Mouse (Mus musculus): ENCODE results near the gene Bmpr2. TPM values are rescaled to one million over a fixed set of nuclear protein-coding genes. Genes with fewer than 3 reads are reported as not detected.

The Bmpr2 gene
- polyA plus RNA-seq, 1 experiment = 0.28 TPM

GRCm38 (mm10) chr1:59918075-59918474 lies 154.9 kb downstream of the Bmpr2 start:
- TF ChIP-seq GATA1 (IDR thresholded peaks at IDR 0.05; ENCODE audit: borderline replicate concordance, low read length) = no peak
- no peak for TF ChIP-seq FLI1 (IDR thresholded peaks at IDR 0.05; ENCODE audit: low read length)
- Histone ChIP-seq H3K27me3 (replicated peaks) (no peaks in the 10 kb centered on the region), H3K36me3 (replicated peaks; ENCODE audit: low read length) (peaks cover 9% of the 10 kb centered on the region), H3K9me3 (peaks cover 4% of the 10 kb centered on the region; the same call in 1 of the 2 replicates), H3K4me3 (replicated peaks) (no peak overlapping the region), H3K4me1 (peaks cover 45% of the 10 kb centered on the region)

GRCm38 (mm10) chr1:59923201-59923600 lies 160.0 kb downstream of the Bmpr2 start:
- no peak for TF ChIP-seq GATA1 (IDR thresholded peaks at IDR 0.05; ENCODE audit: borderline replicate concordance, low read length)
- TF ChIP-seq FLI1 (IDR thresholded peaks at IDR 0.05; ENCODE audit: low read length) = no peak
- Histone ChIP-seq H3K36me3 (replicated peaks; ENCODE audit: low read length) (peaks cover 18% of the 10 kb centered on the region), H3K4me3 (replicated peaks) (no peak overlapping the region), H3K9me3 (peaks cover 4% of the 10 kb centered on the region; the same call in 1 of the 2 replicates), H3K4me1 (peaks cover 47% of the 10 kb centered on the region), H3K27me3 (replicated peaks) (no peaks in the 10 kb centered on the region)

- no peak for TF ChIP-seq FLI1 (IDR thresholded peaks at IDR 0.05; ENCODE audit: low read length)
- TF ChIP-seq GATA1 (IDR thresholded peaks at IDR 0.05; ENCODE audit: borderline replicate concordance, low read length) = no peak
- H3K4me1 ChIP-seq = peaks cover 45% of the 10 kb centered on the region
- H3K4me3 ChIP-seq (replicated peaks) = peak overlapping the region; percentile 56
- H3K36me3 ChIP-seq (replicated peaks; ENCODE audit: low read length) = peaks cover 18% of the 10 kb centered on the region
- no peaks in the 10 kb centered on the region for H3K27me3 ChIP-seq (replicated peaks)
- H3K9me3 ChIP-seq = peaks cover 4% of the 10 kb centered on the region; the same call in 1 of the 2 replicates
Measured at GRCm38 (mm10) chr1:59923673-59924072, 160.5 kb downstream of the Bmpr2 start.

- peaks cover 4% of the 10 kb centered on the region; the same call in 1 of the 2 replicates for H3K9me3 ChIP-seq
- peaks cover 45% of the 10 kb centered on the region for H3K4me1 ChIP-seq
- H3K27me3 ChIP-seq (replicated peaks) = no peaks in the 10 kb centered on the region
- TF ChIP-seq GATA1 (IDR thresholded peaks at IDR 0.05; ENCODE audit: borderline replicate concordance, low read length) (no peak), FLI1 (IDR thresholded peaks at IDR 0.05; ENCODE audit: low read length) (no peak)
- H3K4me3 ChIP-seq (replicated peaks) = no peak overlapping the region
- peaks cover 18% of the 10 kb centered on the region for H3K36me3 ChIP-seq (replicated peaks; ENCODE audit: low read length)
Measured at GRCm38 (mm10) chr1:59924411-59924810, 161.2 kb downstream of the Bmpr2 start.

- Histone ChIP-seq H3K4me1 (peaks cover 43% of the 10 kb centered on the region), H3K9me3 (peaks cover 4% of the 10 kb centered on the region; the same call in 1 of the 2 replicates), H3K36me3 (replicated peaks; ENCODE audit: low read length) (peaks cover 18% of the 10 kb centered on the region), H3K4me3 (replicated peaks) (no peak overlapping the region), H3K27me3 (replicated peaks) (no peaks in the 10 kb centered on the region)
- no peak for TF ChIP-seq FLI1 (IDR thresholded peaks at IDR 0.05; ENCODE audit: low read length)
- no peak for TF ChIP-seq GATA1 (IDR thresholded peaks at IDR 0.05; ENCODE audit: borderline replicate concordance, low read length)
Measured at GRCm38 (mm10) chr1:59926021-59926672, 162.9 kb downstream of the Bmpr2 start.

- Histone ChIP-seq H3K9me3 (peaks cover 4% of the 10 kb centered on the region; the same call in 1 of the 2 replicates), H3K36me3 (replicated peaks; ENCODE audit: low read length) (peaks cover 18% of the 10 kb centered on the region), H3K27me3 (replicated peaks) (no peaks in the 10 kb centered on the region), H3K4me1 (peaks cover 41% of the 10 kb centered on the region), H3K4me3 (replicated peaks) (no peak overlapping the region)
- TF ChIP-seq FLI1 (IDR thresholded peaks at IDR 0.05; ENCODE audit: low read length) = no peak
- no peak for TF ChIP-seq GATA1 (IDR thresholded peaks at IDR 0.05; ENCODE audit: borderline replicate concordance, low read length)
Measured at GRCm38 (mm10) chr1:59927131-59927680, 164.0 kb downstream of the Bmpr2 start.

Other genes starting within 250 kb of the Bmpr2 start
- not detected in 2 replicates for gene Gm973, start 247.1 kb upstream of the Bmpr2 start, polyA plus RNA-seq (2012; ENCODE audit: insufficient read depth, low replicate concordance)
- 34.8 and 278 TPM in 2 replicates for gene Sumo1, start 92.6 kb upstream of the Bmpr2 start, polyA plus RNA-seq (2012; ENCODE audit: insufficient read depth, low replicate concordance)
- gene Nop58, start 78.4 kb upstream of the Bmpr2 start, polyA plus RNA-seq (2012; ENCODE audit: insufficient read depth, low replicate concordance) = 30.2 and 51.7 TPM in 2 replicates
- 4.0 and 4.5 TPM in 2 replicates for gene Fam117b, start 149.6 kb downstream of the Bmpr2 start, polyA plus RNA-seq (2012; ENCODE audit: insufficient read depth, low replicate concordance)